Comparison of ENCODE assay signal across 8 mouse cellular contexts in the genomic region with DNA sequence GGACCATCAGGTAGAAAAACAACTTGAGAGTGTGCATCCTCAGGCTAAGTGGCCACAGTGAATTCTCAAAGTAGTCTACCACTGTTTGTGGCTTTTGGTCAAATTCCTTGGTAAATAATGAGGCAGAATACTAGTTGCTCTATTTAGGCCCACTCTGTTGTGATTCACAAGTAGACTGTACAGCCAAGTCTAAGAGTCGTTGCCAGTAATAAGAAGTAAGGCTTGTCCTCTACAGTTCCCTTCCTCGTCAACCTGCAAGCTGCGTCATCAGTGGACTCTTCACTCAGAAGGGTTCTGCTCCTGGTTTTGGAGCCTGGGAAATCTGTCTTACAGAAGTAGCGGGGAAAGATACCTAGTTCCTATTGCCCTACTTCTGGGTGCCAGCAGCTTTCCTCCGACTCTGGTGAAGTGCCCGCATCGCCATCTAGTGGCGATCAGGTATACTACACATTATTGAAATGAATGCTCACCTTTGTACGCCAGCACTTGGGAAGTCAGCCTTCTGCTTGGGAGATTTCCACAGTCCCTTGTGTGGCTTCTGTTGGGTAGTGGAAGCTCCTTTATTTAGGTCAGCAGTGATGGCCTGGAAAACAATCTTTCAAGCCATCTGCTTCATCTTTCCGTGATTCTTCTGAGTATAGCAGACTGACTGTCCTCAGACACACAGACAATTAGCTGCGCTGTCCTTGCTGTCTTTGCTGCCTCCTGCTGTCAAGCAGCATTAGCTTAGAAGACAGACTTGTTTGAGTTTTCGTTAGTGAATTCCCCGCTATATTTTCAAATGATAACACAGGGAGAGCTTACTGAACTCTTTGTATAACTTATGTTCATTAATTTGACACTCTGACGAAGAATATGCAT.
DNase-seq lines count a peak whose midpoint lies in the region; ATAC-seq and TF ChIP-seq lines count a peak whose summit lies in the region.

No protein-coding gene starts in this region.

- DNase-seq in CD4-positive, CD25-positive, alpha-beta regulatory T cell, adult 2 months (ENCODE audit: low read depth, low spot score), result peak; percentile 83
- peak; percentile 96 for DNase-seq in brain, adult 2 months (ENCODE audit: low read depth, low spot score)
- peak; percentile 34 to 45 for DNase-seq in natural killer cell, adult 2 months (ENCODE audit: low spot score in 2 of 2)

- H3K27ac ChIP-seq in embryonic fibroblast, embryonic 13.5 days (ENCODE audit: insufficient read depth, low read length), result no peak overlapping the region
- H3K27ac ChIP-seq in heart, embryonic 12.5 days (ENCODE audit: poor library complexity, severe bottlenecking), result no peak overlapping the region
- H3K27ac ChIP-seq in kidney, embryonic 15.5 days, result no peak overlapping the region
- H3K27ac ChIP-seq in limb, embryonic 15.5 days, result no peak overlapping the region
- no peak overlapping the region for H3K27ac ChIP-seq in stomach, embryonic 16.5 days (ENCODE audit: low read length)

- H3K9me3 ChIP-seq in heart, embryonic 12.5 days (replicated peaks), result no peaks in the 10 kb centered on the region
- no peaks in the 10 kb centered on the region; the same call in 1 of the 2 replicates for H3K9me3 ChIP-seq in kidney, embryonic 15.5 days (replicated peaks)
- H3K9me3 ChIP-seq in limb, embryonic 15.5 days, result no peaks in the 10 kb centered on the region
- H3K9me3 ChIP-seq in stomach, embryonic 16.5 days (replicated peaks; ENCODE audit: control insufficient read depth, low read length), result no peaks in the 10 kb centered on the region

- no peaks in the 10 kb centered on the region for H3K36me3 ChIP-seq in heart, embryonic 12.5 days
- no peaks in the 10 kb centered on the region for H3K36me3 ChIP-seq in kidney, embryonic 15.5 days
- H3K36me3 ChIP-seq in limb, embryonic 15.5 days, result no peaks in the 10 kb centered on the region
- H3K36me3 ChIP-seq in stomach, embryonic 16.5 days (ENCODE audit: control insufficient read depth, insufficient read depth, low read length), result no peaks in the 10 kb centered on the region

- TF ChIP-seq POLR2A in embryonic fibroblast, embryonic 13.5 days (IDR thresholded peaks at IDR 0.05; ENCODE audit: low read depth, low read length), result no peak

- TF ChIP-seq CTCF in embryonic fibroblast, embryonic 13.5 days (IDR thresholded peaks at IDR 0.05; ENCODE audit: borderline replicate concordance, insufficient read depth, low read length), result peak; percentile 78; the same call in 1 of the 2 replicates

- ATAC-seq in heart, embryonic 12.5 days (ENCODE audit: insufficient number of reproducible peaks, low FRiP score), result 0 out of 2 replicates have a peak, but pooled peaks have one; percentile 4
- 0 out of 2 replicates have a peak, but pooled peaks have one; percentile 29 for ATAC-seq in kidney, embryonic 15.5 days (replicated peaks; ENCODE audit: low FRiP score)
- 0 out of 2 replicates have a peak, but pooled peaks have one; percentile 58 for ATAC-seq in limb, embryonic 15.5 days (ENCODE audit: insufficient number of reproducible peaks, low FRiP score, low TSS enrichment, low read depth)
- ATAC-seq in stomach, embryonic 16.5 days (ENCODE audit: insufficient read depth, low FRiP score), result peak; percentile 22

- no peak overlapping the region for H3K4me3 ChIP-seq in embryonic fibroblast, embryonic 13.5 days (ENCODE audit: insufficient read depth, low read length)
- H3K4me3 ChIP-seq in heart, embryonic 12.5 days, result no peak overlapping the region
- no peak overlapping the region for H3K4me3 ChIP-seq in kidney, embryonic 15.5 days (replicated peaks)
- no peak overlapping the region for H3K4me3 ChIP-seq in limb, embryonic 15.5 days
- no peak overlapping the region for H3K4me3 ChIP-seq in stomach, embryonic 16.5 days (replicated peaks; ENCODE audit: low read length)

- WGBS in heart, embryonic 12.5 days, result 31% methylated on average over 14 of the region's 14 CpGs
- 33% methylated on average over 14 of the region's 14 CpGs for WGBS in kidney, embryonic 15.5 days
- WGBS in limb, embryonic 15.5 days, result 32% methylated on average over 14 of the region's 14 CpGs
- 30% methylated on average over 14 of the region's 14 CpGs for WGBS in stomach, embryonic 16.5 days

- H3K4me1 ChIP-seq in embryonic fibroblast, embryonic 13.5 days (ENCODE audit: control insufficient read depth, insufficient read depth, low read length), result peaks cover 2% of the 10 kb centered on the region; the same call in 1 of the 2 replicates
- H3K4me1 ChIP-seq in heart, embryonic 12.5 days (replicated peaks), result peaks cover 22% of the 10 kb centered on the region
- no peaks in the 10 kb centered on the region for H3K4me1 ChIP-seq in kidney, embryonic 15.5 days
- no peaks in the 10 kb centered on the region for H3K4me1 ChIP-seq in limb, embryonic 15.5 days
- peaks cover 2% of the 10 kb centered on the region; the same call in 1 of the 2 replicates for H3K4me1 ChIP-seq in stomach, embryonic 16.5 days (ENCODE audit: control insufficient read depth, insufficient read depth, low read length)

- peak overlapping the region; percentile 20; the same call in 1 of the 2 replicates for H3K4me2 ChIP-seq in heart, embryonic 12.5 days
- H3K4me2 ChIP-seq in kidney, embryonic 15.5 days, result peak overlapping the region; percentile 29; the same call in 1 of the 2 replicates
- H3K4me2 ChIP-seq in limb, embryonic 15.5 days, result no peak overlapping the region
- H3K4me2 ChIP-seq in stomach, embryonic 16.5 days (ENCODE audit: low read depth, low read length), result peak overlapping the region; percentile 32; the same call in 1 of the 2 replicates

- H3K27me3 ChIP-seq in heart, embryonic 12.5 days (replicated peaks), result no peaks in the 10 kb centered on the region
- H3K27me3 ChIP-seq in kidney, embryonic 15.5 days, result no peaks in the 10 kb centered on the region
- H3K27me3 ChIP-seq in limb, embryonic 15.5 days, result no peaks in the 10 kb centered on the region
- H3K27me3 ChIP-seq in stomach, embryonic 16.5 days (ENCODE audit: control insufficient read depth, insufficient read depth, low read length), result no peaks in the 10 kb centered on the region

- no peak overlapping the region for H3K9ac ChIP-seq in heart, embryonic 12.5 days
- H3K9ac ChIP-seq in kidney, embryonic 15.5 days, result no peak overlapping the region
- H3K9ac ChIP-seq in limb, embryonic 15.5 days, result no peak overlapping the region
- H3K9ac ChIP-seq in stomach, embryonic 16.5 days (ENCODE audit: low read length), result no peak overlapping the region

Comparison
In these comparisons a context has a peak if more than half of its experiments do, and no peak if none do; other contexts are left out.
1. DNase-seq: peak in every context shown above with its lines; median percentile 96 in brain, adult 2 months; 83 in CD4-positive, CD25-positive, alpha-beta regulatory T cell, adult 2 months; 40 in natural killer cell, adult 2 months.
2. ATAC-seq: peak in every context shown above with its lines; median percentile 58 in limb, embryonic 15.5 days; 29 in kidney, embryonic 15.5 days; 22 in stomach, embryonic 16.5 days; 4 in heart, embryonic 12.5 days.